Mouse (Mus musculus) common myeloid progenitor, adult 5-6 weeks (primary cell): ENCODE measurements around the gene Arid1b. TPM values are rescaled to one million over a fixed set of nuclear protein-coding genes. Genes with fewer than 3 reads are reported as not detected.

Experiments used
- ATAC-seq: replicated peaks from 2 replicates; pipeline ENCODE4 v1.8.0; 2016; ENCODE audit warnings: low read depth, mild to moderate bottlenecking, moderate TSS enrichment, inconsistent platforms; ENCODE audit not compliant: poor library complexity, severe bottlenecking
- total RNA-seq: library from RNA; stranded (forward); fragments of 200-1000, 187-1606 nt; gene quantifications from 2 replicates; pipeline ENCODE4 v1.2.3, GENCODE M21; 2017

Arid1b gene
- total RNA-seq, 1 experiment from 2014 or later: 48.6 TPM

DNA sequence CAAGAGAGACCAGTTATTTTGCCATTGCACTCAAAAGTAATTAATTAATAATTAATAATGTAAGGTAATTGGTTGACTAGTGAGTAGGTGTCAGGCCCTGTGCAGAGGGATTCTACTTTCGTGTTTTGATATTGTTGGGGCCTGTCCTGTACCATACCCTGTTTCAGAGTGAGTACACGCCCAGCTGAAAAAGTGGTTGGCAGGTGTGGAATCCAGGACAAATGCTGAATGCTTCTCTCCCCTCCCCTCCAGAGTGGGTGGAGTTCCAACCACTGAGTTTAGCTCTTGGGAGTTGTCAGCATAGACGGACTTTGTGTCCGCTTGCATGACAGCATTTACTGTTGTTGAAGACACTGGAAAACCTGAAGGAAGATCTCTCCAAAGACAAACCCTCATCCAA lies 18.4 kb downstream of the Arid1b start:
- ATAC-seq: no peak

- ATAC-seq: no peak
Measured at GRCm38 (mm10) chr17:5014327-5014957, 20.3 kb downstream of the Arid1b start.

DNA sequence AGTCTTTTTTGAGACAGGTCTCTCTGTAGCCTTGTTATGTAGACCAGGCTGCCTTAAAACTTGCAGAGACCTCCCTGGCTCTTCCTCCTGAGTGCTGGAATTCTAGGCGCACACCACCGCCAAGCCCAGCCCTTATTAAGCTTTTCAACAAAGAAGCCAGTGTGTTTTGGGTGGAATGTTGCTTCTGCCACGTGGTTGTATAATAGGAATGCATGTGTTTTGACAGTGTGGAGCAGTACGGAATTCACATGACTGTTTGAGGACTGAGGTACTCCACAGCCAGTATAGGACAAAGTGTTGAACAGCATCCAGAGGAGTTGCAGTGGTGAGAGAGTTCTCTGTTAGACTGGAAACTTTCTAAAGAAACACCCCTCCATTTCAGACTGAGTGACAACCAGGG lies 22.3 kb downstream of the Arid1b start:
- no peak for ATAC-seq

DNA sequence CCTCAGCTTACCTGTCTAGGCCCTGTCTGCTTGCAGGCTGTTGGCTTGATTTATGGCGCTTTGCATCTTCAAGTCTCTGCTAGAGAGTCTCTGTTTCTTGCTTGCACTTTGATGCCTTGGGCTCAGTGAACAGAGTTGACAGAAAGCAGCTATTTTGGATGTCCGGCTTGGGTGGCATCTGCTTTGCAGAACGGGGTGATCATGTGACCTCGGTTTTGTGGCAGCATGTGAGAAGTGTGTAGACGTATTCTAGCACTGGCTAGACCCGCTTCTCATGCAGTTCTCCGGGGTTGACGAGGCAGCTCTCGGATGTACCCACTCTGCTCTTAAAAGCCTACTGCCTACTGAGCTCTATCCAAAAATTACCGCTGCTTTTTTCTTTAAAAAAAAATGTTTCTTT lies 22.9 kb downstream of the Arid1b start:
- ATAC-seq: no peak

DNA sequence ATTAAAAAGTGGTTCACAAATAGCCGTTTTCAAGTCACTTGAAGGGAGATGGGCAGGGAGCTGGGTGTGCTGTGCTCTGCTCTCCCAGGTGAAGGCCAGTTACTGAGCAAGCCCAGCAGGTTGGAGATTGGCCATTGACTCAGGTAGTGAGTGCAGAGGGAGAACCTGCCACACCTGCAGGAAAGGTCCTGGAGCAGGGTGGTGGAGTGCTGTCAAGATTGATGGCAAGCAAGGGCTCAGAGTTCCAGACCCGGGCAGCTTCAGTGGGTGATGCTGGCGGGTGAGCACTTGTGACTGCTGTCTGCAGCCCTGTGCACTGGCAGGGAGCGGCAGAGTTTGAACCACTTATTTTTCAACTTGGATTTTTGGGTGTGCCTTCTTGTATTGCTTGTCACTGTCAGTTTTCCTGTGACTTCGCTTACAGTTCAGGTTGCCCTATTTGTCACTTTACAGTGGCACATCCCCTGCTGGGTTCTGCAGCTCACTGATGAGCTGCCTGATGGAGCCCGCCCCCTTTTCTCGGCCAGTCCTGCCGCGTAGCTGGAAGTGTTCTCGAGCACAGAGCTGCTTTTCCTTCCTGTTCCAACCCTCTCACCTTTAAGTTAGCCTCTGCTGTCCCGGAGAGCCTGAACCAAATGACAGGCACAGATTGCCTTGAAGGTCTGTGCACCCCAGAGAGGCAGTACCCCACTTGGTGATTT lies 27.3 kb downstream of the Arid1b start:
- ATAC-seq: no peak

DNA sequence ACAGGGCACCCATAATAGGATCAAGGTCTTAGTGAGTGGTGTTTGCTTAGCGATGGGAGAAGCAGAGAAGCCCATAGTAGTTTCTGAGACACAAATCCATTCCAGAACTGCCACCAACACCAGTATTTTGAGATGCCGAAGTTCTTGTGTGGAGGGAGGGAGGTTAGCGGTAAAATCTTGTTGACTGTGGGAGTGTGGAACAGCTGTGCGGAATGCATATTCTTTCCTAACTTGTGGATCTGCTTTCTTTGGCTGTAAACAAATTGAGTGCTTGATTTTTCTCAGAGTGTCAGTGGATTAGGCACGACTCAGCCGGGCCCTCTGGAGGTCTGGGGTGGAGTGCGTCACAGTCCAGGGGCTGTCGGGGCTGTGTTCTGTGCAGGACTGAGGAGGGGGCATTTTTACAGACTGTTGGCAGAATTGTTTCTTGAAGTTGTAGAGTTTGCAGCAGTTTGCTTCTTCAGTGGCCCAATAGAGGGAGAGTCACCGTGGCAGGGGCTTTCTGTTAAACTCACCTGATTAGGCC lies 27.9 kb downstream of the Arid1b start:
- ATAC-seq: no peak

DNA sequence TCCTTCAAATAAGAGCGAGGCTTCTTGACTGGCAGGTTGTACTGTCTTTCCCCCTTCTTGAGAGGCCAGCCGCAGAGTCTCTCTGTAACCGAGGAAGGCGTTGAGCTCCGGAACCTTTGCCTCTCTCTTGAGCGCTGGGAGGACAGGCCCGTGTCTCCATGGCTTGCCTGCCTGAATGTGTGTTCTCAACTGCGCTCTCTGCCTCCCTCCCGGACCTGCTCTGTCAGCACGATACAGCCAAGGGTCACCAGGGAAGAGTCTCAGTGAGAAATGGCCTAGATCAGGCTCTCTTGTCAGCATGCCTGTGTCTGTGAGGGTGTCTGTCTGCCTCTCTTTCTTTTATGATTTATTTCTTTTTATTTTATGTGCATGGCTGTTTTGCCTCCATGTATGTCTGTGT lies 29.6 kb downstream of the Arid1b start:
- no peak for ATAC-seq

GRCm38 (mm10) chr17:5025400-5025799 lies 31.3 kb downstream of the Arid1b start:
- ATAC-seq: no peak

- ATAC-seq: no peak
Measured at GRCm38 (mm10) chr17:5026578-5026977, 32.4 kb downstream of the Arid1b start.

- no peak for ATAC-seq
Measured at GRCm38 (mm10) chr17:5029148-5029547, 35.0 kb downstream of the Arid1b start.

GRCm38 (mm10) chr17:5030290-5030689 lies 36.2 kb downstream of the Arid1b start:
- no peak for ATAC-seq

DNA sequence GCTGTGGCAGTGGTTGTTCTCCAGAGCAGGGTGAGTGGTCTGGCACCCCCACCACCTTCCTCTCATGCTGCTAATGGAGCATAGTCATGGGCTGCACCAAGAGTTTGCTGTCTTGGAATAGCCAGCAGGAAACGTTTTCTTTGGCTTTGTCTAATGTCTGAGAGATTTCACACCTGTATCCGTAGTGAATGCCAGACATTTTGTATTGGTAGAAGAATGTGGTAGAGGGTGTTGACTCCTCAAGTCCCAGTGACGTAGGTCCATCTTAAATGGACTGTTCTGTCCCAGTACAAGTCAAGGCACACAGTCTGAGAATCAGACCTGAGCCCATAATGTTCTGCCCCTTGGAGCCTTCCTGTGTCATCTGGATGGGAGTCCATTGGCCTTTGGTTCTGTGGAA lies 39.2 kb downstream of the Arid1b start:
- no peak for ATAC-seq

DNA sequence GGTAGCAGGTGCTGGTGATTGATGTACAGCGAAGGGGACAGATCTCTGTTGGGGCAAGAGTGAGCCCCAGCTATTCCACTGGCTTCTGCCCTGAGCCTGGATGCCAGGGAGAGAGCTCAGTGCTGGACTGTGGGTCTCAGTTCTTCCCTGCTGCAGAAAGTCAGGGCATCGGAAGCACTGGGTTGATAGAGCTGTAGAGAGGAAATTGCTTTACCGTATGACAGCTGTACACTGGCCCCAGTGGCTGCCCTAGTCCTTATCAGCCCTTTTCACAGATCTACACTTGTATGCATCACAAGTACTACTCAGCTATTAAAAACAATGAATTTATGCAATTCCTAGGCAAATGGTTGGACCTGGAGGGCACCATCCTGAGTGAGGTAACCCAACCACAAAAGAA lies 40.1 kb downstream of the Arid1b start:
- peak; percentile 67 for ATAC-seq

GRCm38 (mm10) chr17:5036200-5036835 lies 42.2 kb downstream of the Arid1b start:
- ATAC-seq: no peak

DNA sequence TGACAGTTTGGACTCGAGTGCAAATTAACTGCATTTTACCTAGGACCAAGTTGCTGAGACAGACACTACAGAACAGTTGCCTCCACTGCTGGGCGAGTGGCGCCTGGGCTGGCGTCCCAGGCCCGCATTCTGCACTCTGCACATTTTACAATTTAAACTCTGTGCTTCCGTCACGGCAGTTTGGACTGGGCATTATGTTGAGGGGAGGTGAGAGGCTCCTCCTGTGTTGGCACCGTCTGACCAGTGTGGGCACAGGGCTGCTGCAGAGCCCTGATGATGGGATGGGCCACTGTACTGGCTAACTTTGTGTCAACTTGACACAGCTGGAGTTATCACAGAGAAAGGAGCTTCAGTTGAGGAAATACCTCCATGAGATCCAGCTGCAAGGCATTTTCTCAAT lies 43.1 kb downstream of the Arid1b start:
- ATAC-seq: no peak

DNA sequence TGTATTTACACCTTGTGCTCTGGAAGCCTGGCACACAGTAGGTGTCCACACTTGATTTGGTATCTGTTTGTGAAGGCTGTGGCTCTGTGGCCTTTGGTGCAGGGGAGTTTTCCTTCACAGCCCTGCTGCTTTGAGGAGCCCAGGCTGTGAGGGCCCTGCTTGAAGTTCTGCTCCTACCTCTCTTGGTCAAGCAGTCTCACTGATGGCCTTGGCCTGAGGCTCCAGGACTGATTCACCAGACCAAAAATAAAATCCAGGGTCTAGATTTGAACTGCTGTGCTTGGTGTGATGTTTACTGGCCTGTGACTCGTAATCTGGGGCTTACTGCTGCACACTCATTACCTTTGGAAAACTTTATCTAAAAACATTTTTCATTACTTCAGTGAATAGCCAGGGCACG lies 45.7 kb downstream of the Arid1b start:
- ATAC-seq: no peak

DNA sequence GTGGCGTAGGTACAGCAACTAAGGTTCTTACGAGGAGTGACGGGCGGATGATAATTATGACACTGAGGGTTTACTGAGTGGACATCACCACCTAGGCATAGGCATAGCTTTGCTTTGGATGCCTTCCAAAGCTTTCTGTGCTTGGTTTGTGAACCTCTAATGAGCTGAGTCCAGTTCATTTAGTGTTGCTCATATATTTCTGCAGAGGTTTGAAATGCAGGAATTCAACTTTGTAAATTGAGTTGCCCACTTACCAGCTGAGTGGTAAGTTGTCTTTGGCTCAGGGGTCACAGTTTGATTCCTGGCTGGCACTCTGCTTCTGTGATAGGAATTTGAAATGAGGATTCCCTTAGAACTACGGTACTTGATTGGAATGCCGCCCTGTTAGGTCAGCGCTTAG lies 49.7 kb downstream of the Arid1b start:
- ATAC-seq: no peak

GRCm38 (mm10) chr17:5045613-5046012 lies 51.5 kb downstream of the Arid1b start:
- ATAC-seq: no peak

GRCm38 (mm10) chr17:5047373-5047772 lies 53.2 kb downstream of the Arid1b start:
- ATAC-seq: no peak

GRCm38 (mm10) chr17:5050266-5050665 lies 56.1 kb downstream of the Arid1b start:
- no peak for ATAC-seq

DNA sequence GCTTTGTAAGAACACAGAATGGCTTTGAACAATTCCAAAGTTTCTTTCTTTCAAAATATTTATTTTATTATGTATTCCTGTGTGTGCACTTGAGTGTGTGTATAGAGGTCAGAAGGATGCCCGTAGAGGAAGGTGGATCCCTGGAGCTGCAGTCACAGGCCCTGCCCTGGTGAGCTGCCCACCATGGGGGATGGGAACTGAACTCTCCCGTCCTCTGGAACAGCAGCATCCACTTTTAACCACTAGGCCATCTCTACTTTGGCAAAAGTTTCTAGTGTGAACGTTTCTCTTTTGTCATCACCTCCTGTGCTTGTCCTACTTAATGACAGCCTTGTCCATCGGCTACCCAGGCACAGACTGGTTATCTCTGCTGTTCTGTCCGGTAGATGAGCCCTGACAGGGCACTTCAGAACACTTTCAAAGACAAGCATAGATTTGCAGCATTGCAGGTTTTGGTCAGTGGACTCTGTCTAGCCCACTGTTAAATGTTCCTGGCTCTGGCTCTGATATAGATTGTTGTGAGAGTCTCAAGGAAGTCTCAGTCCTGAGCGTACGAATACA lies 56.9 kb downstream of the Arid1b start:
- no peak for ATAC-seq
